Mouse (Mus musculus) lung, adult 2 months (tissue): ENCODE measurements at regions not wholly inside any gene's neighbourhood (a gene's known extent, or its start where the extent isn't known, plus 50 kb on each side); places are given as distances from the start of the nearest gene placed in this dataset.

Source experiments
- DNase-seq: peaks from one replicate; pipeline ENCODE4 v3.0.0; 2022
- H3K4me1 ChIP-seq: fragments of 200-500 bp; 2 replicates; pipeline ENCODE4 v1.6.1; 2011; ENCODE audit warnings: low read length; ENCODE audit not compliant: control insufficient read depth, insufficient read depth
- H3K4me3 ChIP-seq: fragments of 200-500 bp; replicated peaks from 2 replicates; pipeline ENCODE3; 2011; ENCODE audit warnings: low read depth, mild to moderate bottlenecking, control low read depth, low read length; ENCODE audit errors: extremely low read depth
- CTCF ChIP-seq: fragments of 200-500 bp; IDR thresholded peaks from 2 replicates; pipeline ENCODE4 v1.5.1; 2011; ENCODE audit warnings: mild to moderate bottlenecking, low read length, control low read depth; ENCODE audit not compliant: insufficient read depth
- POLR2A ChIP-seq: fragments of 200-500 bp; IDR thresholded peaks from 2 replicates; pipeline ENCODE4 v1.6.1; 2011; ENCODE audit warnings: low read depth, mild to moderate bottlenecking, control low read depth, low read length, borderline replicate concordance; ENCODE audit errors: extremely low read depth
- WGBS: fragments of 180-500 bp; shearing (Covaris S2); methylation state at CpG from one replicate; pipeline ENCODE4 v1.1.7; 2018; 5-methylcytosine and 5-hydroxymethylcytosine counted together

- TF ChIP-seq POLR2A (no peak), CTCF (no peak)
- 33% methylated on average over 4 of the region's 4 CpGs for WGBS
- no peak for DNase-seq
- Histone ChIP-seq H3K4me3 (no peak overlapping the region), H3K4me1 (no peaks in the 10 kb centered on the region)
These were observed 563.3 kb downstream of the Trim52 start for GRCm38 (mm10) chr14:106669281-106669680.

- no peaks in the 10 kb centered on the region for H3K4me1 ChIP-seq
- no peak for DNase-seq
- TF ChIP-seq CTCF: no peak
- TF ChIP-seq POLR2A: no peak
- WGBS: 53% methylated on average over 2 of the region's 2 CpGs
- no peak overlapping the region for H3K4me3 ChIP-seq
These were observed 572.0 kb downstream of the Trim52 start for GRCm38 (mm10) chr14:106677970-106678369.

- Histone ChIP-seq H3K4me1 (no peaks in the 10 kb centered on the region), H3K4me3 (no peak overlapping the region)
- DNase-seq: no peak
- TF ChIP-seq POLR2A: no peak
- no peak for TF ChIP-seq CTCF
- 50% methylated on average over 4 of the region's 4 CpGs for WGBS
These were observed 575.2 kb downstream of the Trim52 start for GRCm38 (mm10) chr14:106681193-106681592.

DNA sequence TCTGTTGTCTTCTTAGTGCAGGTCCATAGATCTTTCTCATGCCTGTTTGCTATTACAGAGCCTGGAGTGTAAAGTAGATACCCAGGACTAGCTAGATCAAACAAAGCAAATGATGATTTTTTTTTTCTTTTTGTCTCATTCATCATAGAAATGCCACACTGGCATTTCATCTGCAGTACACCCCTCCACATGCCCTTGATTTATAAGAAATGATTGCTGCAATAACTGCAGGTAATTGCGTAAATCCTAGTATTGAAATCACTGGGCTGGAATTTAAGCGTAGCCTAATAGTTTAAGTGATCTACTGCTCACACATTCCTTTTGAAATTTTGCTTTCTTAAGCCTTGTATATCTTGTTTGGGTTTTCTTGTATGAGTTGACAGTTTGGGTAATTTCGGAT is 581.4 kb downstream of the Trim52 start:
- Histone ChIP-seq H3K4me3 (no peak overlapping the region), H3K4me1 (no peaks in the 10 kb centered on the region)
- WGBS: 60% methylated on average over 3 of the region's 3 CpGs
- no peak for TF ChIP-seq CTCF
- no peak for TF ChIP-seq POLR2A
- DNase-seq: no peak

DNA sequence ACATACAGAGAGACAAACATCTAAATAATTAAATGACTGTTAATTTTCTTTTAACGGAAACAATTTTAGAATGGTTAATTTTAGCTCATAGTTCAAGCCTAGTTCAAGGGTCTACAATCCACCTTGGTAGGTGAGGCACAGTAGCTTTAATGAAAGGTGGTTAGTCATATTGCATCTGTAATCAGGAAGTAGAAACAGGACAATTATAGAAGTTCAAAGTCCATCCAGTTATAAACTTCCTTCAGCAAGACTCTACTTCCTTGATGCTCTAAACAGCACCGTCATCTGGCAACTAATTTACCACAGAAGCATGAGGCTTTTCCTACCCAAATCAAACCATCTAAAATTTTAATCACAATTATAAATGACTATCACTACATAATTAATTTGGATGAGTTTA is 608.0 kb downstream of the Trim52 start:
- H3K4me1 ChIP-seq: no peaks in the 10 kb centered on the region
- no peak for DNase-seq
- TF ChIP-seq POLR2A: no peak
- WGBS: 71% methylated on average over 2 of the region's 2 CpGs
- H3K4me3 ChIP-seq: no peak overlapping the region

DNA sequence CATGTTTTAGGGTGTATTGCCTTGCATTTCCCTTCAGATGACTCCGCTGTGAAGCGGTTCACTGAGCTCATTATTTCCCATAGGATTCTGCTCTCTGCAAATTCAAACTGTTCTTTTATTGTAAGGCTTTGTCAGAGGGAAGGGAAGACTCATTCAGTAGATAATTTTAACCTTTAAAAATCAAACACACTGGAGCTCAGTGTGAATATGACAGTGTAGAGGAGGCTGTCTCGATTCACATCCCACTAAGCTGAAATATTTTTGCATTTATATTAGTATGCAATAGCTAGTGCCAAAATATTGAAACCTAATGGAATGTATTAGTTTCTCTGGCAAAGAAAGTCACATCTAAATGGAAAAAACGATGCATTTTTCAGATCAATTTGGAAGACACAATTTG is 627.8 kb downstream of the Trim52 start:
- TF ChIP-seq CTCF (no peak), POLR2A (no peak)
- WGBS: 70% methylated on average over 4 of the region's 4 CpGs
- Histone ChIP-seq H3K4me3 (no peak overlapping the region), H3K4me1 (no peaks in the 10 kb centered on the region)
- DNase-seq: no peak

GRCm38 (mm10) chr14:106740857-106741256 is 634.9 kb downstream of the Trim52 start:
- TF ChIP-seq POLR2A (no peak), CTCF (no peak)
- no peak for DNase-seq

DNA sequence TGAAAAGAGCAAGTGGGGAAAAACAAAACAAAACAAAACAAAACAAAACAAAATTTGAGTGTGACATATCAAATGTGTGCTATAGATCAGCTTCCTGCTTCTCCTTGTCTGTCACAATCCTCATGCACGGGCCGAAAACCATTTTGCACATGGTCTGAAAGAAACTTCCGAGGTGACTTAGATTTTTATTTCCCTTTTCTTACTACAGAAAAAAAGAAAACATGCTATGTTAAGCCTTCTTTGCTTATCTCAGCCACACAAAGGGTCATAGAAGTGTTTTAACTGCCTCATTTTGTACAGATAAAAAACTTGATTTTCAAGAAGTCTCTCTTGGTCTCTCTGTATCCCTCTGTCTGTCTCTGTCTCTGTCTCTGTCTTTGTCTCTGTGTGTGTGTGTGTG is 654.2 kb downstream of the Trim52 start:
- 66% methylated on average over 3 of the region's 3 CpGs for WGBS
- DNase-seq: no peak

More at GRCm38 (mm10) chr14:106740857-106741256, 634.9 kb downstream of the Trim52 start:
- Histone ChIP-seq H3K4me1 (no peaks in the 10 kb centered on the region), H3K4me3 (no peak overlapping the region)

GRCm38 (mm10) chr14:106763089-106763605 is 657.1 kb downstream of the Trim52 start:
- no peaks in the 10 kb centered on the region for H3K4me1 ChIP-seq
- WGBS: 64% methylated on average over 2 of the region's 2 CpGs
- DNase-seq: no peak
- H3K4me3 ChIP-seq: no peak overlapping the region
- no peak for TF ChIP-seq POLR2A
- no peak for TF ChIP-seq CTCF

More for the DNA sequence above, 654.2 kb downstream of the Trim52 start:
- Histone ChIP-seq H3K4me1 (no peaks in the 10 kb centered on the region), H3K4me3 (no peak overlapping the region)
- TF ChIP-seq POLR2A: no peak
- TF ChIP-seq CTCF: no peak

GRCm38 (mm10) chr14:106765884-106766467 is 660.0 kb downstream of the Trim52 start:
- no peak for DNase-seq
- Histone ChIP-seq H3K4me1 (no peaks in the 10 kb centered on the region), H3K4me3 (no peak overlapping the region)
- TF ChIP-seq POLR2A: no peak
- 0 out of 2 replicates have a peak, but pooled peaks have one; percentile 1 for TF ChIP-seq CTCF
- WGBS: 72% methylated on average over 8 of the region's 8 CpGs
